ENCODE assay signal across 8 mouse cellular contexts in the genomic region with DNA sequence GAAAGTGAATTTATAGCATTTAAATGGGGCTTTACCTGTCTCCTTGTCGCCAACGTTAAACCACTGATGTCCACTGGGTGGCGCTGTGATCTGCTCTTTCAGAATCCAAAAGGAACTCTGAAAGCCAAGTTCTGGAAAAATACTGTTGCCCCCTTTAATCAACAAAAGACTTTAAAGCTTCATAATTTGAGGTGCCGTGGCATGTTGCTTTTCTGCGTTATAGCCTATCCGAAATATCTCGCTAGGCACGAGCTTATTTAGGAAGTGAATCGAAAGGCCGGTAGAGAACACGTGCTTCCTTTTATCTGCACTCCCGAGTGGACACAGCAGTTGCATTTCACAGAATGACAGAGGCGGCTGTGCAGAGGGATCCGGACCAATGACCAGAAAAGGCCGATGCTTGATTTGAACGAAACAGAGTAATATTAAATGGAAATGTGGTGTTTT. TPM values are rescaled to one million over a fixed set of nuclear protein-coding genes. Genes with fewer than 3 reads are reported as not detected.
DNase-seq lines count a peak whose midpoint lies in the region; ATAC-seq and TF ChIP-seq lines count a peak whose summit lies in the region.

No protein-coding gene starts in this region.

- DNase-seq in urinary bladder, adult 18-20 months (ENCODE audit: low spot score in 2 of 2) = peak; percentile 27 to 57
- no peak for DNase-seq in urinary bladder, postnatal 10 days (ENCODE audit: low spot score)
- DNase-seq in cerebellum, postnatal 14 days = peak; percentile 87 to 93
- peak; percentile 83 for DNase-seq in gastrocnemius, postnatal 10 days
- DNase-seq in kidney, adult 2 months = peak; percentile 63
- peak; percentile 77 for DNase-seq in liver, embryonic 11.5 days (ENCODE audit: low spot score)
- DNase-seq in telencephalon, adult 2 months (ENCODE audit: low read depth, low spot score) = peak; percentile 39

- peak overlapping the region; percentile 43 for H3K4me3 ChIP-seq in kidney, adult 2 months (ENCODE audit: insufficient read depth, low read depth, low read length)
- H3K4me3 ChIP-seq in liver, embryonic 11.5 days (ENCODE audit: low read depth, low read length) = peak overlapping the region; percentile 29
- H3K4me3 ChIP-seq in myocyte = no peak overlapping the region

- TF ChIP-seq CTCF in kidney, adult 2 months (conservative IDR thresholded peaks at IDR 0.05; ENCODE audit: insufficient read depth, insufficient read length, low read depth, low read length) = peak; percentile 72

- H3ac ChIP-seq in myocyte (ENCODE audit: control insufficient read depth, insufficient read length) = no peak overlapping the region

- no peaks in the 10 kb centered on the region for H3K9me3 ChIP-seq in liver, embryonic 11.5 days (ENCODE audit: control insufficient read depth, low read length)

- no peaks in the 10 kb centered on the region for H3K36me3 ChIP-seq in kidney, adult 2 months (ENCODE audit: control insufficient read depth, insufficient read depth, low read length)
- no peaks in the 10 kb centered on the region for H3K36me3 ChIP-seq in liver, embryonic 11.5 days (ENCODE audit: control insufficient read depth, insufficient read depth, low read length)
- no peaks in the 10 kb centered on the region for H3K36me3 ChIP-seq in myocyte (ENCODE audit: control insufficient read depth, insufficient read depth)

- H3K4me1 ChIP-seq in kidney, adult 2 months (ENCODE audit: control insufficient read depth, insufficient read depth, low read length) = no peaks in the 10 kb centered on the region
- no peaks in the 10 kb centered on the region for H3K4me1 ChIP-seq in liver, embryonic 11.5 days (replicated peaks; ENCODE audit: control insufficient read depth, insufficient read depth, low read length)

- no peak for TF ChIP-seq POLR2A in kidney, adult 2 months (IDR thresholded peaks at IDR 0.05; ENCODE audit: low read depth, low read length)
- no peak for TF ChIP-seq POLR2A in myocyte (IDR thresholded peaks at IDR 0.05; ENCODE audit: insufficient read length, low read depth)

- H3K27me3 ChIP-seq in kidney, adult 2 months (replicated peaks; ENCODE audit: control insufficient read depth, insufficient read depth, low read length) = no peaks in the 10 kb centered on the region
- H3K27me3 ChIP-seq in liver, embryonic 11.5 days (replicated peaks; ENCODE audit: control insufficient read depth, insufficient read depth, low read length) = peaks cover 28% of the 10 kb centered on the region
- H3K27me3 ChIP-seq in myocyte (ENCODE audit: control insufficient read depth, insufficient read depth, insufficient read length) = no peaks in the 10 kb centered on the region

- no peak overlapping the region; the same call in 1 of the 2 replicates for H3K9ac ChIP-seq in liver, embryonic 11.5 days (ENCODE audit: low read depth, low read length)

- no peaks in the 10 kb centered on the region for H3K79me2 ChIP-seq in myocyte (ENCODE audit: control insufficient read depth, insufficient read depth)

- H3K4me2 ChIP-seq in liver, embryonic 11.5 days = peak overlapping the region; percentile 57
- H3K4me2 ChIP-seq in myocyte (ENCODE audit: low read depth) = peak overlapping the region; percentile 96

- no peak overlapping the region for H3K27ac ChIP-seq in kidney, adult 2 months (ENCODE audit: insufficient read depth, low read depth, low read length)
- H3K27ac ChIP-seq in liver, embryonic 11.5 days (ENCODE audit: low read depth, low read length) = no peak overlapping the region

- no peak for ATAC-seq in liver, embryonic 11.5 days (replicated peaks; ENCODE audit: low FRiP score)

- 4% methylated on average over 16 of the region's 16 CpGs for WGBS in kidney, adult 2 months
- 11% methylated on average over 16 of the region's 16 CpGs for WGBS in liver, embryonic 11.5 days

TF ChIP-seq in myocyte, 11 proteins besides CTCF, POLR2A, EP300 and RAD21:
- TF ChIP-seq CEBPB (IDR thresholded peaks at IDR 0.05; ENCODE audit: insufficient read depth, poor library complexity, severe bottlenecking) = no peak
- TF ChIP-seq USF1 (IDR thresholded peaks at IDR 0.05; ENCODE audit: low read depth) = no peak
- TF ChIP-seq TCF3 (IDR thresholded peaks at IDR 0.05; ENCODE audit: insufficient read length, low read depth) = no peak
- TF ChIP-seq MAX (IDR thresholded peaks at IDR 0.05; ENCODE audit: low read depth) = no peak
- no peak for TF ChIP-seq MYOD1 (IDR thresholded peaks at IDR 0.05; ENCODE audit: control insufficient read depth in 1 of 3, insufficient read length in 2 of 3, low read depth in 2 of 3)
- TF ChIP-seq E2F4 (IDR thresholded peaks at IDR 0.05; ENCODE audit: insufficient read depth) = no peak

RNA-seq across cellular contexts. Expression of gene Chaf1b, which starts 54.7 kb away (rescaled TPM):
- 1 to 10 TPM; 4.6 to 6.8 TPM for total RNA-seq in gastrocnemius, postnatal 10 days (2021)
- 1.6 and 2.0 TPM in 2 replicates for polyA plus RNA-seq in kidney, adult 2 months (2012; rRNA removed)
- polyA plus RNA-seq in liver, embryonic 11.5 days (2014; fragmentation: Nextera tagmentation; extraction: Ambion mirVana) = 86.3 and 96.0 TPM in 2 replicates
- 7.1 TPM for polyA plus RNA-seq in myocyte (2012; fragmentation: generic; extraction: Trizol)

Comparison
In these comparisons a context has a peak if more than half of its experiments do, and no peak if none do; other contexts are left out.
1. RNA of gene Chaf1b, which starts 54.7 kb away (polyA plus RNA-seq): 86.3 to 96.0 TPM in liver, embryonic 11.5 days; 7.1 TPM in myocyte (single experiment) and 1.6 to 2.0 TPM in kidney, adult 2 months; every median in the first group is over 10 times any median in the second.